Mouse (Mus musculus) heart, embryonic 12.5 days (tissue): ENCODE results near the gene Gm28047. TPM values are rescaled to one million over a fixed set of nuclear protein-coding genes. Genes with fewer than 3 reads are reported as not detected.

Experiments used
- ATAC-seq: fragments of 200-750 bp; cut with Nextera tagmentation; 2 replicates; pipeline ENCODE4 v1.8.0; 2017; ENCODE audit warnings: moderate TSS enrichment, moderate library complexity; ENCODE audit not compliant: insufficient number of reproducible peaks, low FRiP score
- H3K27ac ChIP-seq: fragments of 300-500 bp; sonication (generic); 2 replicates; pipeline ENCODE4 v1.5.1; 2016; ENCODE audit warnings: mild to moderate bottlenecking, moderate library complexity; ENCODE audit not compliant: poor library complexity, severe bottlenecking
- H3K27me3 ChIP-seq: fragments of 300-500 bp; sonication (generic); replicated peaks from 2 replicates; pipeline ENCODE4 v1.6.1; 2016; ENCODE audit warnings: mild to moderate bottlenecking, moderate library complexity
- H3K36me3 ChIP-seq: fragments of 300-500 bp; sonication (generic); 2 replicates; pipeline ENCODE4 v1.6.1; 2016; ENCODE audit warnings: mild to moderate bottlenecking, moderate library complexity
- H3K4me1 ChIP-seq: fragments of 300-500 bp; sonication (generic); replicated peaks from 2 replicates; pipeline ENCODE4 v1.6.1; 2016; ENCODE audit warnings: mild to moderate bottlenecking
- H3K4me2 ChIP-seq: fragments of 300-500 bp; sonication (generic); 2 replicates; pipeline ENCODE4 v1.6.1; 2016; ENCODE audit warnings: mild to moderate bottlenecking, moderate library complexity
- H3K4me3 ChIP-seq: fragments of 300-500 bp; sonication (generic); 2 replicates; pipeline ENCODE4 v1.5.1; 2016; ENCODE audit warnings: mild to moderate bottlenecking
- H3K9ac ChIP-seq: fragments of 300-500 bp; sonication (generic); 2 replicates; pipeline ENCODE4 v1.6.1; 2016; ENCODE audit warnings: mild to moderate bottlenecking, moderate library complexity
- H3K9me3 ChIP-seq: fragments of 300-500 bp; sonication (generic); replicated peaks from 2 replicates; pipeline ENCODE4 v1.6.1; 2016; ENCODE audit warnings: mild to moderate bottlenecking, moderate library complexity
- WGBS: fragments of 180-500 bp; shearing (Covaris S2); methylation state at CpG from one replicate; pipeline ENCODE4 v1.1.7; 2016; 5-methylcytosine and 5-hydroxymethylcytosine counted together
- polyA plus RNA-seq: library from polyadenylated mRNA; unstranded; fragments of >200 nt; fragmentation: Nextera tagmentation; extraction: Ambion mirVana; gene quantifications from 2 replicates; pipeline ENCODE4 v1.2.1, GENCODE M21; 2016

Gm28047 gene
- polyA plus RNA-seq, 1 experiment from 2014 or later, result not detected

- Histone ChIP-seq H3K4me3 (no peak overlapping the region), H3K9me3 (no peaks in the 10 kb centered on the region), H3K4me2 (no peak overlapping the region), H3K4me1 (0 out of 2 replicates have a peak, but pooled peaks cover 3% of the 10 kb centered on the region), H3K36me3 (peaks cover 78% of the 10 kb centered on the region), H3K27ac (no peak overlapping the region), H3K9ac (no peak overlapping the region), H3K27me3 (no peaks in the 10 kb centered on the region)
- 78% methylated on average over 6 of the region's 6 CpGs for WGBS
- ATAC-seq, result no peak
Observed at GRCm38 (mm10) chr15:102526111-102527002, 98.5 kb downstream of the Gm28047 start.

- H3K36me3 ChIP-seq, result peaks cover 75% of the 10 kb centered on the region
- WGBS, result 6% methylated on average over 3 of the region's 3 CpGs
- H3K4me3 ChIP-seq, result no peak within 1 kb of the TSS
- H3K27me3 ChIP-seq, result no peaks in the 10 kb centered on the region
- H3K9ac ChIP-seq, result 0 out of 2 replicates have a peak within 1 kb of the TSS, but pooled peaks have one; percentile 6
- H3K4me2 ChIP-seq, result no peak within 1 kb of the TSS
- ATAC-seq, result no peak
- H3K27ac ChIP-seq, result no peak within 1 kb of the TSS
- H3K4me1 ChIP-seq, result peaks cover 12% of the 10 kb centered on the region
- H3K9me3 ChIP-seq, result no peaks in the 10 kb centered on the region
Observed at GRCm38 (mm10) chr15:102524892-102525485, 99.9 kb downstream of the Gm28047 start, which contains the start of gene Npff. TSS of gene Npff (minus strand) at chr15:102524942.

- ATAC-seq, result no peak
- Histone ChIP-seq H3K27ac (no peak overlapping the region), H3K9me3 (no peaks in the 10 kb centered on the region), H3K36me3 (peaks cover 46% of the 10 kb centered on the region), H3K9ac (0 out of 2 replicates have a peak overlapping the region, but pooled peaks have one; percentile 65), H3K4me2 (no peak overlapping the region), H3K4me1 (peaks cover 22% of the 10 kb centered on the region), H3K27me3 (no peaks in the 10 kb centered on the region), H3K4me3 (no peak overlapping the region)
- WGBS, result 80% methylated on average over 4 of the region's 4 CpGs
Observed at GRCm38 (mm10) chr15:102521480-102521879, 103.4 kb downstream of the Gm28047 start.

- H3K27ac ChIP-seq, result peak overlapping the region; percentile 66
- H3K9me3 ChIP-seq, result no peaks in the 10 kb centered on the region
- WGBS, result 42% methylated on average over 4 of the region's 4 CpGs
- no peak for ATAC-seq
- peaks cover 32% of the 10 kb centered on the region for H3K4me1 ChIP-seq
- no peaks in the 10 kb centered on the region for H3K27me3 ChIP-seq
- H3K9ac ChIP-seq, result peak overlapping the region; percentile 65
- H3K36me3 ChIP-seq, result peaks cover 41% of the 10 kb centered on the region
- peak overlapping the region; percentile 4; the same call in 1 of the 2 replicates for H3K4me3 ChIP-seq
- peak overlapping the region; percentile 88 for H3K4me2 ChIP-seq
Observed at GRCm38 (mm10) chr15:102520416-102520815, 104.5 kb downstream of the Gm28047 start.

GRCm38 (mm10) chr15:102519211-102520141 lies 105.4 kb downstream of the Gm28047 start:
- Histone ChIP-seq H3K4me1 (peaks cover 34% of the 10 kb centered on the region), H3K9ac (peak overlapping the region; percentile 93), H3K27ac (peak overlapping the region; percentile 99), H3K4me2 (peak overlapping the region; percentile 88), H3K4me3 (peak overlapping the region; percentile 66), H3K9me3 (no peaks in the 10 kb centered on the region), H3K36me3 (peaks cover 37% of the 10 kb centered on the region), H3K27me3 (no peaks in the 10 kb centered on the region)
- ATAC-seq, result no peak
- 53% methylated on average over 17 of the region's 17 CpGs for WGBS

DNA sequence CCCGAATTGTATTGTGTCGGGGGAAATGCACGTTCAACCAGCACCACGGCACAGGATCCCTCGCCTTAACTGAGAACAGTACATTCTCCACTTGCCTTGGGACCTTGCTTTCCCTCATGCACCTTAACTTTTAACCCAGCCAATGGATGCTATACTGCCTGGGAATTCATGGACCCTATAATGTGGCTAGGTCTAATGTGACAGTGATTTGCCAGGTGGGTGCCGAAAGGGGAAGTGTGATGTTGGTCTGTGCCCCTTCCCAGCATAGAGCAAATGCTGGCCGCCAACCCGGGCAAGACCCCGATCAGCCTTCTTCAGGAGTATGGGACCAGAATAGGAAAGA lies 106.0 kb downstream of the Gm28047 start:
- 16% methylated on average over 9 of the region's 9 CpGs for WGBS
- Histone ChIP-seq H3K9ac (peak overlapping the region; percentile 93), H3K4me2 (peak overlapping the region; percentile 88), H3K9me3 (no peaks in the 10 kb centered on the region), H3K4me1 (peaks cover 34% of the 10 kb centered on the region), H3K36me3 (peaks cover 32% of the 10 kb centered on the region), H3K4me3 (peak overlapping the region; percentile 66), H3K27ac (peak overlapping the region; percentile 99), H3K27me3 (no peaks in the 10 kb centered on the region)
- ATAC-seq, result no peak

DNA sequence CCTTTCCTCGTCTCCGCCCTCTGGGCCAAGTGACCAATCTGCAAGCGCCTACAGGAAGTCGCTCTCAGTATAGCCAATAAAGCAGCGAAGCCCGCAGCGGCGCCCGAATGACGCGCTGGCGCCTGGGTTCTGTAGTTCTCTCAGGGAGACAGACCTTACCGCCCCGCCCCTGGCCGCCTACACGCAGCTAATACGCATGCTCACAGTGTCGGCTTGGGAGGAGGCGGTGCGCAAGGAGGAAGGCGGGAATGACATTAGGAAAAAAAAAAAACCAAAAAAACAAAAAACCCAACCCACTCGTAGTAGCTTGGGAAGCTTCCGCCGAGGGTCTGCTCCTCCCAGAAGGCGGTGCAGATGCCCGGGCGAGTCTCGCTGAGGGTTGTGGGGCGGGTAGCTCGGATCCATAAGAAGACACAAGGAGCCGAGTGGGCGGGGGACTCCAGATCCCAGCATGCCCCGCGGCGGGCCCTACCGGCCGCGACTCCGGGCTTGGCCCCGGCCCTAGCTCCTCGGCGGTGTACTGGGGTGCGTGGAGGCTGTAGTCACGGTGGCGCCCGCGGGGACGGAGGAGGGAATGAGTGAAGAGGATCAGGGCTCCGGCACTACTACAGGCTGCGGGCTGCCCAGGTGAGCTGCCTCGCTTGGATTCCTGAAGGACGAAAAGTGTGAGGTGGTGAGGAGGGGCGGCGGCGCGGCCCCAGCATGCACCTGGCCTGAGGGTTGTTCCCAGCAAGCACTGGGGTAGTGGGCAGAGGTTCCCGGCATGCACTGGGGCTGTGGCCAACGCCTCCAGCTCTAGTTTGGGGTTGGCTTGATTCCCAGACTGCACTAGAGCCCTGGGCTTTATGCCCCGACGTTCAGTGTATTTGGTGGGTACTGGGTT lies 106.7 kb downstream of the Gm28047 start, which contains the start of gene Tarbp2:
TSS of gene Tarbp2 (plus strand) at position 217 of the 883 bp plus-strand sequence.
- peak; percentile 91 for ATAC-seq
- Histone ChIP-seq H3K4me1 (peaks cover 34% of the 10 kb centered on the region), H3K27ac (peak within 1 kb of the TSS; percentile 99), H3K9ac (peak within 1 kb of the TSS; percentile 93), H3K9me3 (no peaks in the 10 kb centered on the region), H3K36me3 (peaks cover 28% of the 10 kb centered on the region), H3K4me3 (peak within 1 kb of the TSS; percentile 66), H3K4me2 (peak within 1 kb of the TSS; percentile 88), H3K27me3 (no peaks in the 10 kb centered on the region)
- WGBS, result under 1% methylated on average over 60 of the region's 60 CpGs

GRCm38 (mm10) chr15:102517631-102517975 lies 107.3 kb downstream of the Gm28047 start:
- no peak for ATAC-seq

DNA sequence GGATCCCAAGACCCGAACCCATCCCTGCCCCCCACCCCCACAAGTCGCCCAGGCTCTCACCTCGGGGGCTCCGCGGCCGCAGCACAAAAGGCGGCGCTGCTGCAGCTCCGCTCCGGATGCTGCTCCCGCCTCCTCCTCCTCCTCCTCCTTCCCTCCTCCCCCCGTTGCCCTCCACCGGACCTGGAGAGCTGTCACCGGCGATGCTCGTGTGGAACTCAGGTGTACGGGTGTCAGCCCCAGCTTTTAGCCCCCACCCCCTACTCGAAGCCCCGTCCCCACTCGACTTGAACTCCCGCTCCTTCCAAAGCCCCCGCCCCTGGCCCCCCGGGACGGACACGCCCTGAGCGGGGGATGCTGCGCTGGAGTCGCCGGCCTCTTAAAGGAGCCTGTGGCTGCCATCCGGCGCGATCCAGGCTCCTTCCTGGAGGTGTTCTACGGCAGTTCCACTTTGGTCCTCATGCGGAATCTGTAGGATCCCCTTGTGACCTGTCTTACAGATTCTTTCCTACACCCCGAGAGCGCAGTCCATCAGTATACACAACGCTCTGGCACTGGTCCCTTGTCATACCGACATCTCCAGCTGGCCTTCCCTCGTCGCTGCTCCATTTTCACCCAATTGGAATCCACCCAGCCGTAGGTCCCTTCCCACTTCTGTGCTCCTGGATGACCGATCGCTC lies 108.0 kb downstream of the Gm28047 start, which contains the start of gene Map3k12:
TSS of gene Map3k12 (minus strand) at position 337 of the 677 bp plus-strand sequence.
- Histone ChIP-seq H3K4me1 (peaks cover 40% of the 10 kb centered on the region), H3K36me3 (peaks cover 15% of the 10 kb centered on the region), H3K27me3 (no peaks in the 10 kb centered on the region), H3K9me3 (no peaks in the 10 kb centered on the region), H3K9ac (peak within 1 kb of the TSS; percentile 73), H3K4me3 (peak within 1 kb of the TSS; percentile 66), H3K27ac (peak within 1 kb of the TSS; percentile 76), H3K4me2 (peak within 1 kb of the TSS; percentile 88)
- WGBS, result under 1% methylated on average over 43 of the region's 43 CpGs
- ATAC-seq, result no peak

More at GRCm38 (mm10) chr15:102517631-102517975, 107.3 kb downstream of the Gm28047 start:
- H3K4me3 ChIP-seq, result peak overlapping the region; percentile 66
- H3K27me3 ChIP-seq, result no peaks in the 10 kb centered on the region
- WGBS, result under 1% methylated on average over 10 of the region's 10 CpGs
- H3K9me3 ChIP-seq, result no peaks in the 10 kb centered on the region
- peak overlapping the region; percentile 88 for H3K4me2 ChIP-seq
- H3K36me3 ChIP-seq, result peaks cover 22% of the 10 kb centered on the region
- peaks cover 34% of the 10 kb centered on the region for H3K4me1 ChIP-seq
- peak overlapping the region; percentile 73 for H3K9ac ChIP-seq
- peak overlapping the region; percentile 76 for H3K27ac ChIP-seq
